Mouse (Mus musculus) CH12.LX (cell line): ENCODE measurements around the gene Snta1. TPM values are rescaled to one million over a fixed set of nuclear protein-coding genes. Genes with fewer than 3 reads are reported as not detected.

Experiments
- DNase-seq: peaks from one replicate; pipeline ENCODE4 v3.0.0-alpha.2; 2013; ENCODE audit errors: extremely low read depth
- H3K27ac ChIP-seq: 2 replicates; pipeline ENCODE4 v1.5.1; 2012; ENCODE audit warnings: low read depth, mild to moderate bottlenecking, control low read depth, moderate library complexity; ENCODE audit not compliant: insufficient read depth
- H3K27me3 ChIP-seq: replicated peaks from 2 replicates; pipeline ENCODE3; 2012; ENCODE audit warnings: inconsistent platforms
- H3K36me3 ChIP-seq, 2 experiments: replicated peaks in 1 of 2; 2 replicates each; pipeline versions ENCODE3 to v1.6.1; 2012; ENCODE audit warnings: inconsistent platforms in 1 of 2, low read length in 1 of 2, mild to moderate bottlenecking in 1 of 2, mixed read lengths in 1 of 2, moderate library complexity in 1 of 2; ENCODE audit not compliant: control insufficient read depth in 1 of 2, insufficient read depth in 1 of 2
- H3K4me1 ChIP-seq, 2 experiments: 2 replicates each; pipeline ENCODE4 v1.6.1; 2012; ENCODE audit warnings: inconsistent platforms in 1 of 2, moderate library complexity in 1 of 2; ENCODE audit not compliant: insufficient read depth in 2 of 2, control insufficient read depth in 1 of 2
- H3K4me2 ChIP-seq: 2 replicates; pipeline ENCODE4 v1.6.1; 2012; ENCODE audit warnings: low read depth, mild to moderate bottlenecking, control low read depth; ENCODE audit not compliant: poor library complexity, insufficient read depth, severe bottlenecking
- H3K4me3 ChIP-seq, 3 experiments: fragments of 150-350 bp in 1 of 3; sonication (generic) in 1 of 3; replicated peaks in 1 of 3; 2 replicates each; pipeline versions ENCODE3 to v1.5.1; 2011 to 2012; ENCODE audit warnings: low read depth in 2 of 3, low read length in 2 of 3, mild to moderate bottlenecking in 2 of 3, moderate library complexity in 2 of 3, control low read depth in 1 of 3, improper control_type of control experiment in 1 of 3, inconsistent platforms in 1 of 3, mixed read lengths in 1 of 3; ENCODE audit not compliant: poor library complexity in 1 of 3
- H3K79me2 ChIP-seq: replicated peaks from 2 replicates; pipeline ENCODE4 v1.6.1; 2012; ENCODE audit warnings: mild to moderate bottlenecking, moderate library complexity; ENCODE audit not compliant: control insufficient read depth, poor library complexity, insufficient read depth, severe bottlenecking; ENCODE audit errors: extremely low read depth
- H3K9ac ChIP-seq: 2 replicates; pipeline ENCODE4 v1.6.1; 2012; ENCODE audit warnings: low read depth, mild to moderate bottlenecking, control low read depth, moderate library complexity; ENCODE audit not compliant: insufficient read depth
- H3K9me3 ChIP-seq: replicated peaks from 2 replicates; pipeline ENCODE3; 2012; ENCODE audit warnings: low read length, inconsistent platforms, mixed read lengths
- CHD2 ChIP-seq: IDR thresholded peaks from 2 replicates; pipeline ENCODE4 v1.6.1; 2011; ENCODE audit warnings: low read length, improper control_type of control experiment
- E2F4 ChIP-seq: IDR thresholded peaks from 2 replicates; pipeline ENCODE4 v1.6.1; 2011; ENCODE audit warnings: low read depth, low read length, improper control_type of control experiment; ENCODE audit not compliant: insufficient replicate concordance
- ELF1 ChIP-seq: IDR thresholded peaks from 2 replicates; pipeline ENCODE4 v1.6.1; 2014; ENCODE audit warnings: low read depth, mild to moderate bottlenecking, inconsistent platforms, low read length, improper control_type of control experiment
- ETS1 ChIP-seq: conservative IDR thresholded peaks from 2 replicates; pipeline ENCODE4 v1.6.1; 2012; ENCODE audit warnings: low read depth, mild to moderate bottlenecking, inconsistent platforms, low read length, improper control_type of control experiment, moderate library complexity
- JUN ChIP-seq: IDR thresholded peaks from 2 replicates; pipeline ENCODE4 v1.6.1; 2011; ENCODE audit warnings: low read depth, mild to moderate bottlenecking, low read length, improper control_type of control experiment, moderate library complexity; ENCODE audit not compliant: insufficient read depth
- MAFK ChIP-seq: IDR thresholded peaks from 2 replicates; pipeline ENCODE4 v1.6.1; 2011; ENCODE audit warnings: low read length, improper control_type of control experiment; ENCODE audit not compliant: insufficient replicate concordance
- MAX ChIP-seq: IDR thresholded peaks from 2 replicates; pipeline ENCODE4 v1.6.1; 2011; ENCODE audit warnings: low read length, improper control_type of control experiment
- MAZ ChIP-seq: IDR thresholded peaks from 2 replicates; pipeline ENCODE4 v1.6.1; 2012; ENCODE audit warnings: low read depth, mild to moderate bottlenecking, inconsistent platforms, low read length, improper control_type of control experiment, moderate library complexity
- MEF2A ChIP-seq: IDR thresholded peaks from 2 replicates; pipeline ENCODE4 v1.6.1; 2014; ENCODE audit warnings: low read depth, mild to moderate bottlenecking, inconsistent platforms, low read length, improper control_type of control experiment, borderline replicate concordance
- MYC ChIP-seq: IDR thresholded peaks from 2 replicates; pipeline ENCODE4 v1.6.1; 2011; ENCODE audit warnings: low read depth, mild to moderate bottlenecking, improper control_type of control experiment, low read length
- NELFE ChIP-seq: IDR thresholded peaks from 2 replicates; pipeline ENCODE4 v1.6.1; 2011; ENCODE audit warnings: low read depth, low read length, improper control_type of control experiment
- NRF1 ChIP-seq: IDR thresholded peaks from 2 replicates; pipeline ENCODE4 v1.6.1; 2014; ENCODE audit warnings: low read depth, mild to moderate bottlenecking, inconsistent platforms, low read length, improper control_type of control experiment, moderate library complexity
- PAX5 ChIP-seq: IDR thresholded peaks from 2 replicates; pipeline ENCODE4 v1.6.1; 2012; ENCODE audit warnings: low read length, inconsistent platforms, mixed read lengths
- POLR2AphosphoS2 ChIP-seq: IDR thresholded peaks from 2 replicates; pipeline ENCODE4 v1.6.1; 2011; ENCODE audit warnings: low read depth, low read length, improper control_type of control experiment
- TBP ChIP-seq: conservative IDR thresholded peaks from 2 replicates; pipeline ENCODE4 v1.6.1; 2011; ENCODE audit warnings: low read depth, low read length, improper control_type of control experiment
- TCF12 ChIP-seq: IDR thresholded peaks from 2 replicates; pipeline ENCODE4 v1.6.1; 2014; ENCODE audit warnings: low read depth, mild to moderate bottlenecking, inconsistent platforms, low read length, improper control_type of control experiment
- USF1 ChIP-seq: IDR thresholded peaks from 2 replicates; pipeline ENCODE4 v1.6.1; 2014; ENCODE audit warnings: low read depth, mild to moderate bottlenecking, inconsistent platforms, low read length, improper control_type of control experiment
- USF2 ChIP-seq: conservative IDR thresholded peaks from 2 replicates; pipeline ENCODE4 v1.6.1; 2011; ENCODE audit warnings: low read depth, low read length, improper control_type of control experiment
- ZKSCAN1 ChIP-seq: IDR thresholded peaks from 2 replicates; pipeline ENCODE4 v1.6.1; 2012; ENCODE audit warnings: low read depth, inconsistent platforms, low read length, improper control_type of control experiment, borderline replicate concordance
- ZMIZ1 ChIP-seq: IDR thresholded peaks from 2 replicates; pipeline ENCODE4 v1.6.1; 2012; ENCODE audit warnings: low read depth, mild to moderate bottlenecking, inconsistent platforms, low read length, improper control_type of control experiment
- ZNF384 ChIP-seq: IDR thresholded peaks from 2 replicates; pipeline ENCODE4 v1.6.1; 2012; ENCODE audit warnings: low read depth, low read length, improper control_type of control experiment, inconsistent platforms
- dilution Hi-C: fragments of 300-500 bp; cut with MboI; formaldehyde crosslinking; loops from 2 replicates; pipeline ENCODE4 v1.14.3; 2020; ENCODE audit warnings: low sequenced_read_pairs; ENCODE audit not compliant: extremely low pct_unique_long_range_greater_than_20kb, extremely low pct_ligation_motif_present
- in situ Hi-C: fragments of 300-500 bp; cut with MboI; formaldehyde crosslinking; loops from 3 replicates; pipeline ENCODE4 v1.14.3; 2019; ENCODE audit warnings: low sequenced_read_pairs, low pct_ligation_motif_present, low pct_unique_long_range_greater_than_20kb, mixed read lengths
- polyA plus RNA-seq: library from polyadenylated mRNA; unstranded; fragments of >175 nt; gene quantifications from 2 replicates; pipeline ENCODE4 v1.2.1, GENCODE M21; 2012; ENCODE audit warnings: low read depth; ENCODE audit not compliant: insufficient read length
- total RNA-seq, 2 experiments: library from RNA; depleted of rRNA; stranded (reverse); fragments of 300-350 nt in 1 of 2; fragments of >200 nt in 1 of 2; gene quantifications; 2 replicates each; pipeline ENCODE4 v1.2.3; 2012 to 2014

The Snta1 gene
- total and polyA plus RNA-seq, 3 experiments = 0.33 TPM; not detected in 2

DNA sequence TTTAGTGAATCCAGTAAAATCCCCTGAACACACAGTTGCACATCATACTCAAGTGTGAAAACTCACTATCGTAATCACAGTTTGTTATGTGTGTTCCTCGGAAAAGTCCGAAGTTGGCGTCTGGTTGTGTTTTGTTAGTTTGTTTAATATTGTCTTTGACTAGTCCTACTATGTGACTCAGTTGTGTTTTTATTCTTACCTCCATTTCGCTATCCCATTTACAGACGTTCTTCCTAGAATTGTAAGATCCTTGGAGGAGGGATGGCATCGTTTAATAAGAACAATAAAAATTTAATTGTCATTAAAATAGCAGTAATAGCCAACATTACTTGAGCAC lies 29.3 kb upstream of the Snta1 start:
- Histone ChIP-seq H3K9ac (peak overlapping the region; percentile 94), H3K4me1 (peaks cover 5 to 35% of the 10 kb centered on the region in 2 experiments; a peak in 3 of 4 replicates), H3K36me3 (peaks cover 0 to 3% of the 10 kb centered on the region in 2 experiments), H3K4me3 (peak overlapping the region; percentile 74 to 94 (median 89)), H3K9me3 (no peaks in the 10 kb centered on the region), H3K4me2 (peak overlapping the region; percentile 48), H3K27ac (no peak overlapping the region), H3K27me3 (no peaks in the 10 kb centered on the region), H3K79me2 (peaks cover 23% of the 10 kb centered on the region)
- dilution Hi-C loops (no loop called here), in situ Hi-C loops (no loop called here)
- TF ChIP-seq USF2 (no peak), CHD2 (no peak), ZMIZ1 (no peak), ZKSCAN1 (peak; percentile 58), MYC (no peak), PAX5 (no peak), ETS1 (no peak)
- DNase-seq = no peak

GRCm38 (mm10) chr2:154436458-154437190 lies 28.7 kb upstream of the Snta1 start, which contains the start of gene Cbfa2t2:
Gene Cbfa2t2 (plus strand): TSS chr2:154436481.
- dilution Hi-C loops (no loop called here), in situ Hi-C loops (no loop called here)
- TF ChIP-seq USF2 = no peak
- TF ChIP-seq CHD2 = no peak
- no peak for TF ChIP-seq ZNF384
- no peak for TF ChIP-seq ZMIZ1
- TF ChIP-seq NRF1 = no peak
- no peak for TF ChIP-seq TBP
- no peak for TF ChIP-seq MEF2A
- no peak for TF ChIP-seq JUN
- no peak for TF ChIP-seq MAX
- no peak for TF ChIP-seq NELFE
- no peak for TF ChIP-seq POLR2AphosphoS2
- no peak for TF ChIP-seq TCF12
- TF ChIP-seq MAFK = no peak
- no peak for TF ChIP-seq MAZ
- no peak for TF ChIP-seq ZKSCAN1
- TF ChIP-seq ELF1 = no peak
- no peak for TF ChIP-seq USF1
- no peak for TF ChIP-seq E2F4
- peak; percentile 32 for DNase-seq
- Histone ChIP-seq H3K79me2 (peaks cover 23% of the 10 kb centered on the region), H3K27me3 (no peaks in the 10 kb centered on the region), H3K36me3 (peaks cover 0 to 1% of the 10 kb centered on the region in 2 experiments), H3K9ac (peak within 1 kb of the TSS; percentile 94), H3K4me2 (peak within 1 kb of the TSS; percentile 48), H3K4me3 (peak within 1 kb of the TSS; percentile 74 to 94 (median 89)), H3K27ac (peak within 1 kb of the TSS; percentile 8; the same call in 1 of the 2 replicates), H3K9me3 (no peaks in the 10 kb centered on the region), H3K4me1 (peaks cover 5 to 35% of the 10 kb centered on the region in 2 experiments; a peak in 3 of 4 replicates)
